Mouse (Mus musculus) cortical plate, adult 2 months (tissue): ENCODE data around the gene Mrm3.

ENCODE experiments used
- CTCF ChIP-seq: fragments of 200-500 bp; IDR thresholded peaks from 2 replicates; pipeline ENCODE4 v1.5.1; 2011; ENCODE audit warnings: mild to moderate bottlenecking, control low read depth, low read length; ENCODE audit not compliant: insufficient read depth; ENCODE audit errors: extremely low read depth
- POLR2A ChIP-seq: fragments of 200-500 bp; IDR thresholded peaks from 2 replicates; pipeline ENCODE4 v1.6.1; 2011; ENCODE audit warnings: mild to moderate bottlenecking, low read length, control low read depth; ENCODE audit not compliant: insufficient read depth; ENCODE audit errors: extremely low read depth

DNA sequence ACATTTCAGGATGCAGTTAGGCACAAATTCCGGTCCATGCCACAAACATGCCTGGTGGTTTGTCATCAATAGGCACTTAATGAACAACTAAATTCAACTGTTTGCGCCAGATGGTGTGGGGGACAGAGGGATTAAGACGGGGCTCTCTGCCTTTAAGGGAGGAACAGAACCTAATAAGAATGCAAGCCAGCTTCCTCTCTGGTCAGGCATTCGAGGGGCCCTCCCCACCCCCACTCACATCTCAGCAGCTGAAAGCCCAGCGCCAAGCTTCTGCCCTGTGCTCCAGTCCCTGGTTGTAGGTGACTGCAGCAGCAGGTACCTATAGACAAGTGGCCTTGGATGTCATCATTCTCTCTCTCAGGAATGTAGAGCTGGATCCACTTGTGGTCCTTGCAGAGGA, 50.6 kb downstream of the Mrm3 start:
- no peak for TF ChIP-seq CTCF
- no peak for TF ChIP-seq POLR2A
